ENCODE assay signal across 9 mouse cellular contexts in the genomic region with DNA sequence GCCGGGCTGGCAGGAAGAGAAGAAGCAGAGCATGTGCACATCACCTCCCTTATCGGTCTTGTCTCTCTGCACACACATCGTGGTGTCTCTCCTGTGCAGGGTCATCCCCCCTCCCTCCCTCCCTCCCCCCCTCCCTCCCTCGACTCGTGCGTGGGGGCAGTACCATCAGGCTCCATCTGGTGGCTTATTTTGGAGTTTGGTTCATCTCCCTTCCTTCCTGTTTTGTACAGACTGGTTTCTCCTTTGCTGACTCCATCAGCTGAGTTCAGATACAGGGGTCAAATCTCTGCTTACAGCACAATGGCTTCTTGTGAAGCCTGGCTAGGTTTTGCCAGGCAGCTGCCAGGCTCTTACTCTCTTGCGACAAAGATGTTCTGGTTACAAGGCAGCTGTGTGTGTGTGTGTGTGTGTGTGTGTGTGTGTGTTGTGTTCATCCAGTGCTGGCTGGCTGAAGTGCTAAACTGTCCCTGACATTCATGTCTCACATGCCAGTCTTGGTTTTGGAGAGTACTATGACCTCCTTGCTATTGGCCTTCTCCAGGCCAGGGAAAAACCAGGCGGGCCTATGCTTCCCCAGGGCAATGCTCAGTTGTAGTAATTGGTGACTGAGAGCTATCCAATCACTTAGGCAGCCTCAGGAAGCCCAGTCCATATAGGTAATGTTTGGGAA. TPM values are rescaled to one million over a fixed set of nuclear protein-coding genes. Genes with fewer than 3 reads are reported as not detected.
DNase-seq lines count a peak whose midpoint lies in the region; ATAC-seq and TF ChIP-seq lines count a peak whose summit lies in the region.
"Had no signal": no experiment of that assay in that cellular context is flagged by ENCODE, and none has a peak within 500 bp of the region (broad histone marks: within the 10 kb centered on the region; RNA-seq: fewer than 3 reads in every experiment).

No protein-coding gene starts in this region.

- H3K4me3 ChIP-seq in liver, postnatal 0 days (ENCODE audit: low read depth, low read length): no peak overlapping the region
- H3K4me3 ChIP-seq: embryonic facial prominence, embryonic 12.5 days had no signal

- 16% methylated on average over 8 of the region's 8 CpGs for WGBS in liver, postnatal 0 days (ENCODE audit: insufficient replicate concordance)

- H3K27ac ChIP-seq in liver, postnatal 0 days (ENCODE audit: low read depth): peak overlapping the region; percentile 40; the same call in 1 of the 2 replicates
- H3K27ac ChIP-seq: embryonic facial prominence, embryonic 12.5 days had no signal

- ATAC-seq in cerebellum, adult (ENCODE audit: insufficient number of reproducible peaks, low FRiP score, low TSS enrichment): 0 out of 2 replicates have a peak, but pooled peaks have one; percentile 10
- peak; percentile 72 for ATAC-seq in liver, postnatal 0 days

- peak; percentile 48 for TF ChIP-seq CTCF in liver, postnatal 0 days (IDR thresholded peaks at IDR 0.05; ENCODE audit: low read depth)

- H3K4me2 ChIP-seq in liver, postnatal 0 days (ENCODE audit: low read depth, low read length): 0 out of 2 replicates have a peak overlapping the region, but pooled peaks have one; percentile 40
- H3K4me2 ChIP-seq: embryonic facial prominence, embryonic 12.5 days had no signal

- DNase-seq in cerebellum, adult 8-10 months: no peak
- DNase-seq in layer of hippocampus, adult 9-11 months: peak; percentile 58
- DNase-seq in layer of hippocampus, postnatal 25 days (ENCODE audit: extremely low spot score in 1 of 2, low spot score in 1 of 2): no peak
- DNase-seq in adrenal gland, postnatal 14 days: peak; percentile 73
- peak; percentile 45 for DNase-seq in liver, postnatal 0 days
- no peak for DNase-seq in right cerebral cortex, postnatal 14 days
- DNase-seq in yolk sac, embryonic 10.5 days (ENCODE audit: low spot score): no peak

- H3K27me3 ChIP-seq in liver, postnatal 0 days (ENCODE audit: insufficient read depth, low read length): no peaks in the 10 kb centered on the region
- H3K27me3 ChIP-seq: embryonic facial prominence, embryonic 12.5 days had no signal

- H3K9ac ChIP-seq in liver, postnatal 0 days (replicated peaks): no peak overlapping the region
- H3K9ac ChIP-seq: embryonic facial prominence, embryonic 12.5 days had no signal

- H3K9me3 ChIP-seq in liver, postnatal 0 days (ENCODE audit: low read length): no peaks in the 10 kb centered on the region
- H3K9me3 ChIP-seq: embryonic facial prominence, embryonic 12.5 days had no signal

- no peaks in the 10 kb centered on the region for H3K36me3 ChIP-seq in liver, postnatal 0 days (replicated peaks; ENCODE audit: insufficient read depth, low read length)
- H3K36me3 ChIP-seq: embryonic facial prominence, embryonic 12.5 days had no signal

- no peak for TF ChIP-seq EP300 in liver, postnatal 0 days (IDR thresholded peaks at IDR 0.05; ENCODE audit: low read depth)

- H3K4me1 ChIP-seq in liver, postnatal 0 days (ENCODE audit: insufficient read depth): peaks cover 14% of the 10 kb centered on the region

RNA-seq across cellular contexts. Expression of a gene that starts 4.7 kb away (rescaled TPM):
- 1 to 10 TPM in 1 of 2 experiments, under 1 TPM in 1; 0.99 to 1.0 TPM for total RNA-seq in layer of hippocampus, postnatal 25 days (2021)
- 0.93 and 3.7 TPM in 2 replicates for total RNA-seq in adrenal gland, postnatal 14 days (2021)
- polyA plus RNA-seq in liver, postnatal 0 days (2015; fragmentation: Nextera tagmentation; extraction: Ambion mirVana): 0.51 and 0.69 TPM in 2 replicates

Comparison
In these comparisons a context has a peak if more than half of its experiments do, and no peak if none do; other contexts are left out.
1. DNase-seq: peak in layer of hippocampus, adult 9-11 months (single experiment), adrenal gland, postnatal 14 days (single experiment) and liver, postnatal 0 days (single experiment); none in cerebellum, adult 8-10 months (single experiment), layer of hippocampus, postnatal 25 days (0 of 2), right cerebral cortex, postnatal 14 days (single experiment) and yolk sac, embryonic 10.5 days (single experiment).